Mouse (Mus musculus) frontal cortex, adult 2 months (tissue): Measurements from ENCODE around the gene Park7. TPM values are rescaled to one million over a fixed set of nuclear protein-coding genes. Genes with fewer than 3 reads are reported as not detected.

Source experiments
- DNase-seq, 2 experiments: peaks; one replicate each; pipeline ENCODE4 v3.0.0; 2022; ENCODE audit warnings: low spot score in 1 of 2; ENCODE audit errors: extremely low spot score in 1 of 2
- polyA plus RNA-seq: library from polyadenylated mRNA; depleted of rRNA; stranded (reverse); fragments of >200 nt; gene quantifications from 2 replicates; pipeline ENCODE4 v1.2.3, GENCODE M21; 2012; rRNA removed

The Park7 gene
- polyA plus RNA-seq, 1 experiment, result 306 TPM

DNA sequence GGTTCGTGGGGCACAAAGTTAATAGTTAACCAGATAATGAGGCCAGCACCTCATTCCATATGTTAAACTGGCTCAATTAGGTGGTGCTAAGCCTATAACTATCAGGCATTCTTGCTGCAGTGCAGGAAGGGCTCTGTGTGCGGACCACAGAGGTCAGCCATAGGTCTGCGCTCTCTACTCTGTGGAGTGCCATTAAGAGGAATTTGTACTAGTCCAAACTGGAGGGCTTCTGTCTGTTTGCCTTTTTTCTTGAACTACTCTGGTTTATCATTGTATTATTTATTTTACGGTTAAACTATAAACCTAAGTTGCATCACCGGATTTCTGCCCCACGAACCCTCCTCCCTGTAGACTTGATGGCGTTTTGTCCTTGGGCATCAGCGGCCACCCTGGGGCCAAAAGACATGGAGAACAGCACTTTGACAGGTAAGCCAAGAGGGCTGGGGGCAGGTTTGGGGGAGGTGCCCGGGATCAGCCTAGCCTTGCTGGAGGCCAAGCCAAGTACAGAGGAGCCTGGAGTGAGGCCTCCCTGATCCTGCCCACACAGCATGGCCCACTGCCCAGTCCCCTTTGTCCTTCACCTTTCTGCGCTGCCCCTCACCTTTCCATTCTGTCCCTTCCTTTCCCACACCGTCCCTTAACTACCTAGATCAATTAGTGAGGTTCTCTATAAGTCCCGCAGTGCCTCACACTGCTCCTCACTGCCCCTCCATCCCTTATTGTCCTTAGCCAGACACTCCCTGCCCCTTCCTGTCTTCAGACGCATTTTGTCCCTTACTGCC, 60.4 kb downstream of the Park7 start, which contains the start of gene Errfi1:
TSS of gene Errfi1 (plus strand) at position 240 of the 782 bp plus-strand sequence.
- no peak for DNase-seq

DNA sequence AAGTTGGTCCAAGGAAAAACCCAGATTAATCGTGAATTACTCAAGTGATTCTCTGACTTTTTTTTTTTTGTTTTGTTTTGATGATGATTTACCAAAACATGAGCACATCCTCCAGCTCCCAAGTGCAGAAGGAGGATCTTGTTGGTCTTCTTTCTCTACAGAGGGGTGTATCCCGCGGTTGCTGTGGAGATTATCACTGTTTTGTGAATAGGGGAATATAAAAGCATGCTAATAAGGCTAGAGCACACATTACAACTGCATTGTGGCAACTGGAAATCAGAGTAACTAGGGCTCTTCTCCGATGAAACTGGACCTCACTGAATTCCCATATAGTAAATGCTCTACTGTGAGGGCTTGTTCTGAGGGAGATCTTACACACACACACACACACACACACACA, 61.8 kb downstream of the Park7 start:
- DNase-seq, result no peak

DNA sequence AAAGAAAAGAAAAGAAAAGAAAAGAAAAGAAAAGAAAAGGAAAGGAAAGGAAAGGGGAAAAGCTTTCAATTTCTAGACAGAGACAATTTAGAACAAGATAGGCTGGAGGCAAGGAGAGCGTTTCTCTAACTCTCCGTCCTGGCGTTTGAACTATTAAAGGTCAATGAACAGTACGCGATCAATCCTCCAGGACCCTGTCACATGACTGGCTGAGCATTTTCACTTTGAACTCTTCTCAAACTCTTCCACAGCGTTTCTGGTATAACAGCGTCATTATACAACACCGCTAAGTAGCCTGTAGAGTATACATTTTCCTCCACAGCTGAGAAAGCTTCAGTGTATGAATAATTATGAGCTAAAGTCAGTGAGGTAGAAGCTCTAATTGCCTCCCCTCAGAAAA, 62.2 kb downstream of the Park7 start:
- no peak for DNase-seq

DNA sequence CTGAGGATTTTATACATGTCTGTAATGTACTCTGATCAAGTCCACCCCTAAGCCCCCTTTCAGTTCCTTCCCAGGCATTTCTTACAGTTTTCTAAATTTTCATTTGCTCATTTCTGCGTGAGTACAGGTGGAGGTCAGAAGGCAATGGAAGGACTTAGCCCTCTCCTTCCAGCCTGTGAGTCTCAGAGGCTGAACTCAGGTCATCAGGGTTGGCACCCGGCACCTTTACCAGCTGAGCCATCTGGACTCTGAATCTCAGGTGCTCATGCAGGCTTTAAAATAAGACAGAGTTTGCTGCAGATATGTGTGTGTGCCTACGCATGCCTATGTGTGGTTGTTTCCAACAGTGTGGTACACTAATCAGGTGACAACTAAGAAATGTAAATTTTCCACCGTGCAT, 63.3 kb downstream of the Park7 start:
- no peak for DNase-seq

DNA sequence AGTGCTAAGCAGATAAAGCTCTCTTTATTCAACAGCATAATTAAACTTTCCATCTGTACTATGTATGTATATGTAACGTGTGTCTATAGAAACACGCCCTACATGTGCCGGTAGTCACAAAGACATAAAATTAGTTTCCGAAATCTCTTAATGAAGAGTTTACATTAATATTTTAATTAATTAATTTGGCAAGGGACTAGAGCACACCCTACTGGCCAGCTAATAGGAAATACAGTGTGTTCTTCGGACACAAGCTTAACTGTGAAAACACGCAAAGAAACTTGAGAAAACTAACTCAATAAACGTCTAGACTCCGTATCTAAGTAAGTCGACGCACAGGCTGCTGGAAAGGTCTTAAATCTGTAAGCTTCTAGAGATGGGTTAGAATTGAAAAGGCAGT, 64.3 kb downstream of the Park7 start:
- no peak for DNase-seq

Other genes starting within 250 kb of the Park7 start
- 21.6 and 22.3 TPM in 2 replicates for gene Errfi1, start 60.5 kb downstream of the Park7 start, polyA plus RNA-seq
- gene Tnfrsf9, start 125 bp upstream of the Park7 start, polyA plus RNA-seq, result 1.3 and 2.6 TPM in 2 replicates
- not detected in 2 replicates for gene Uts2, start 82.7 kb upstream of the Park7 start, polyA plus RNA-seq
- gene Per3, start 130.2 kb upstream of the Park7 start, polyA plus RNA-seq, result 41.7 and 45.1 TPM in 2 replicates
- 53.5 and 55.8 TPM in 2 replicates for gene Vamp3, start 143.5 kb upstream of the Park7 start, polyA plus RNA-seq
- not detected in 2 replicates for gene Gm13090, start 175.1 kb upstream of the Park7 start, polyA plus RNA-seq